Mouse (Mus musculus): ENCODE measurements around the gene Thrap3. TPM values are rescaled to one million over a fixed set of nuclear protein-coding genes. Genes with fewer than 3 reads are reported as not detected.

Gene Thrap3
- polyA plus RNA-seq, 1 experiment from 2014 or later: 185 TPM

- Histone ChIP-seq H3K36me3 (ENCODE audit: control insufficient read depth, insufficient read depth, low read length) (peaks cover 61% of the 10 kb centered on the region), H3K4me1 (ENCODE audit: control insufficient read depth, insufficient read depth, low read length) (peaks cover 5% of the 10 kb centered on the region; the same call in 1 of the 2 replicates), H3K27me3 (replicated peaks; ENCODE audit: control insufficient read depth, insufficient read depth, low read length) (no peaks in the 10 kb centered on the region), H3K9me3 (ENCODE audit: control insufficient read depth, low read length) (no peaks in the 10 kb centered on the region), H3K9ac (ENCODE audit: low read depth, low read length) (no peak overlapping the region), H3K4me2 (ENCODE audit: low read depth, low read length) (no peak overlapping the region), H3K4me3 (ENCODE audit: low read depth, low read length) (no peak overlapping the region), H3K27ac (replicated peaks; ENCODE audit: low read depth, low read length) (no peak overlapping the region)
- WGBS: 78% methylated on average over 4 of the region's 4 CpGs
- no peak for ATAC-seq (ENCODE audit: low read depth)
- DNase-seq (ENCODE audit: low spot score): no peak
Measured at GRCm38 (mm10) chr4:126137773-126138172, 64.8 kb downstream of the Thrap3 start.

DNA sequence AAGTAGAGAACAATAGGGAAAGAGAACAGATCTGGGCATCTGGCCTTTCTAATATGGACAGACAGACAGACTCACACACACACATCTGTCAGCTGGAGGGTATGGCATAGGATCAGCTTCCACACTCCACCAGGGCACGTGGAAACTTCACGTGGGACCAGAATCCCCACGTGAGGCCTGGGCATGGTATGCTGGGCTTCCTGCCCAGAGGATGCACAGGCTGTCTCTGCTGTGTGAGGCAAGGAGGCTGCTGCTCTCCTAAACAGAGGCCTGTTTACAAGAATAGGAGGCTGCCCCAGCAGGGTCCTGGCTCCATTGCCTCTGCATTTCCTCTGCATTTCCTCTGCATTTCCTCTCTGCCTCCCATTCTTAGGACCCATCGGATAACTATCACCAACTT lies 67.9 kb downstream of the Thrap3 start:
- ATAC-seq (ENCODE audit: low read depth): no peak
- peaks cover 67% of the 10 kb centered on the region for H3K36me3 ChIP-seq (ENCODE audit: control insufficient read depth, insufficient read depth, low read length)
- no peak overlapping the region for H3K4me2 ChIP-seq (ENCODE audit: low read depth, low read length)
- H3K9ac ChIP-seq (ENCODE audit: low read depth, low read length): no peak overlapping the region
- no peak overlapping the region for H3K4me3 ChIP-seq (ENCODE audit: low read depth, low read length)
- WGBS: 90% methylated on average over 4 of the region's 4 CpGs
- no peaks in the 10 kb centered on the region for H3K27me3 ChIP-seq (replicated peaks; ENCODE audit: control insufficient read depth, insufficient read depth, low read length)
- no peak overlapping the region for H3K27ac ChIP-seq (replicated peaks; ENCODE audit: low read depth, low read length)
- no peak for DNase-seq (ENCODE audit: low spot score)
- no peaks in the 10 kb centered on the region for H3K9me3 ChIP-seq (ENCODE audit: control insufficient read depth, low read length)
- H3K4me1 ChIP-seq (ENCODE audit: control insufficient read depth, insufficient read depth, low read length): peaks cover 35% of the 10 kb centered on the region

DNA sequence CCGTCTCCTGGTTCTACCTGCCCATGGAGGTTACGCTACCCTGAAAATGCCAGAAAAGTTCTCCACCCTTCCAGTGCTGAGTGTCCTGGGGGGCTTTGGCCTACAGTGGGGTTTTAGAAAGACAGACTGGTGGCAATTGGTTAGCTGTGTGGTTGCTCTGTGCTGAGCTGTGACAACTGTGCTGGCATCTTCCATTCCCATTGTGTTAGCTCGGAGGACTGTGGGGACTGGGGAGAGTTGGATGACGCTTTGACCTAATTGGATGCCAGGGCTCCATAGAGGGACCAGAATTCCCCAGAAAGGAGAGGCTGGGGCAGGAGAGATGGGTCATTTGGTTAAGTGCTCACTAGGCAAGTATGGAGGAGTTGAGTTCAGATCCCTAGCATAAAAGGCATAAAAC lies 68.3 kb downstream of the Thrap3 start:
- no peak overlapping the region for H3K27ac ChIP-seq (replicated peaks; ENCODE audit: low read depth, low read length)
- no peak for DNase-seq (ENCODE audit: low spot score)
- no peak overlapping the region for H3K9ac ChIP-seq (ENCODE audit: low read depth, low read length)
- no peak overlapping the region for H3K4me3 ChIP-seq (ENCODE audit: low read depth, low read length)
- no peaks in the 10 kb centered on the region for H3K27me3 ChIP-seq (replicated peaks; ENCODE audit: control insufficient read depth, insufficient read depth, low read length)
- no peak for ATAC-seq (ENCODE audit: low read depth)
- WGBS: 87% methylated on average over 4 of the region's 4 CpGs
- peaks cover 67% of the 10 kb centered on the region for H3K36me3 ChIP-seq (ENCODE audit: control insufficient read depth, insufficient read depth, low read length)
- peaks cover 35% of the 10 kb centered on the region for H3K4me1 ChIP-seq (ENCODE audit: control insufficient read depth, insufficient read depth, low read length)
- no peaks in the 10 kb centered on the region for H3K9me3 ChIP-seq (ENCODE audit: control insufficient read depth, low read length)
- no peak overlapping the region for H3K4me2 ChIP-seq (ENCODE audit: low read depth, low read length)

DNA sequence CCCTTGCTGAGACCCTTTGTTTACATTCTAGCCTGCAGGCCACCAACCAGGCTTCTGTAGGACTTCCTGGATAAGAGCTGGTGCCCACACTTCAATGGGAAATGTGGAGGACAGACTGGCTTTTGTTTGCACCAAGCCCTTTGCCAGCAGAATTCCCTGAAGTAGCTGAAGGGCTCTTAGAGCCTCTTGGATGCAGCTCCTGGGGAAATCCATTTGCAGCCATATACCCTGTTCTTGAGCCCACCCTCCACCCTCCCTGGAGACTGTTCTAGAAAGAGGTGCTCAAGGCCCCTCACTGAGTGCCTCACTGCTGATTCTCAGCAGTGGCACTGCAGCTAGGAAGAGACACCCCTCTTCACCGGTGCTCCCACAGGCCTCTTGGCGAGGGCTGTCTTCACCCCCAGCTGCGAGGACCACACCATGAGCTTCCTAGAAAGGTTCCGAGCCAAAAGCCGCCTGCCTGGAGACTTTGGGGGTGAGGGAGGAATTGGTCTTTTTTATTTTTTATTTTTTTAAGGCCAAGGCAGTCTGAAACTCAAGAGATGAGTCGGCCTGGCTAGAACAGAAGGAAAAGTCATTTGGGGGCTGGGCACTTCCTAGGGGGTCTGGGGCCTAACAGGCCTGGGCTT lies 69.8 kb downstream of the Thrap3 start:
- H3K36me3 ChIP-seq (ENCODE audit: control insufficient read depth, insufficient read depth, low read length): peaks cover 67% of the 10 kb centered on the region

DNA sequence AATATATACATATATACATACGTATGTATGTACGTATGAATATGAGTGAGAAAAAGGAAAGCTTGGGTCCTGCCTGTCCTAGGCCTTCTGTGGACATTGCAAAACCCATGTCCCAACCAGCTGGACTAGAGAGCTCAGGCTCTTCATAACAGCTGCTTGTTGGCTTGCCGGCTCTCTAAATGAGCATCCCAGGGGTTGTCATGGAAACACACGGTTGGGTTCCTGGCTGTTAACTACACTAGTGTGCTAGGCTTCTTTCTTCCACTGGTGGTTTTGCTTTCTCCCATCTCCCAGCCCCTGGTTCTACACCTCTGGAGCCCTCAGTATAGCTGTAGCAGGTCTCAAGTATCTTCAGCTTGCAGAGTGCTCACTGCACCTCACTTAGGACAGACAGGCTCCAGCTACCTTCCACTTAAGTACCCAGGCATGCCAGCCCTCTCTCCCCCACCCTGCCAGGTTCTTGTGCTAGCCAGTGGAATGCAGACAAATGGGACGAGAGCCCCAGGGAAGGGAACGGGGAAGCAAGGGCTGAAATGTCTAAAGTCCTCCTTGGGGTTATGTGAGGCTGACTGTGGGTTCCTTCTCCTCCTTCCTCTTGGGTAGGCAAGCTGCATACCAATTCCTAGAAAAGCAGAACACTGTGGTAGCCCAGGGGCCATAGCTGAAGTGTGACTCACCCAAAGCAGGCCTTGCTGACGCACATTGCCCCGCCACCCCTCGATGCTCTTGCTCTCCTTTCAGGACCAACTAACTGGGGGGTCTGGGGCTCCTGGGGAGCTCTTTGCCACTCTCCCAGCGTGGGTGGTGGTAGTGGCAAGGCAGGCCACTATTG lies 71.1 kb downstream of the Thrap3 start:
- no peaks in the 10 kb centered on the region for H3K27me3 ChIP-seq (replicated peaks; ENCODE audit: control insufficient read depth, insufficient read depth, low read length)
- 40% methylated on average over 10 of the region's 10 CpGs for WGBS
- no peaks in the 10 kb centered on the region for H3K9me3 ChIP-seq (ENCODE audit: control insufficient read depth, low read length)
- H3K9ac ChIP-seq (ENCODE audit: low read depth, low read length): no peak overlapping the region
- DNase-seq (ENCODE audit: low spot score) (peak; percentile 61), ATAC-seq (ENCODE audit: low read depth) (peak; percentile 47; the same call in 1 of the 2 replicates)
- H3K4me1 ChIP-seq (ENCODE audit: control insufficient read depth, insufficient read depth, low read length): peaks cover 35% of the 10 kb centered on the region
- no peak overlapping the region for H3K4me2 ChIP-seq (ENCODE audit: low read depth, low read length)
- H3K27ac ChIP-seq (replicated peaks; ENCODE audit: low read depth, low read length): peak overlapping the region; percentile 90
- no peak overlapping the region for H3K4me3 ChIP-seq (ENCODE audit: low read depth, low read length)
- peaks cover 64% of the 10 kb centered on the region for H3K36me3 ChIP-seq (ENCODE audit: control insufficient read depth, insufficient read depth, low read length)

More for the DNA sequence above, 69.8 kb downstream of the Thrap3 start:
- peaks cover 35% of the 10 kb centered on the region for H3K4me1 ChIP-seq (ENCODE audit: control insufficient read depth, insufficient read depth, low read length)
- peak overlapping the region; percentile 90 for H3K27ac ChIP-seq (replicated peaks; ENCODE audit: low read depth, low read length)
- H3K4me2 ChIP-seq (ENCODE audit: low read depth, low read length): no peak overlapping the region
- H3K4me3 ChIP-seq (ENCODE audit: low read depth, low read length): no peak overlapping the region
- H3K9ac ChIP-seq (ENCODE audit: low read depth, low read length): peak overlapping the region; percentile 3; the same call in 1 of the 2 replicates
- H3K27me3 ChIP-seq (replicated peaks; ENCODE audit: control insufficient read depth, insufficient read depth, low read length): no peaks in the 10 kb centered on the region
- DNase-seq (ENCODE audit: low spot score) (no peak), ATAC-seq (ENCODE audit: low read depth) (no peak)
- no peaks in the 10 kb centered on the region for H3K9me3 ChIP-seq (ENCODE audit: control insufficient read depth, low read length)
- WGBS: 57% methylated on average over 6 of the region's 6 CpGs

- H3K27me3 ChIP-seq (replicated peaks; ENCODE audit: control insufficient read depth, insufficient read depth, low read length): no peaks in the 10 kb centered on the region
- H3K36me3 ChIP-seq (ENCODE audit: control insufficient read depth, insufficient read depth, low read length): peaks cover 65% of the 10 kb centered on the region
- no peak overlapping the region for H3K4me2 ChIP-seq (ENCODE audit: low read depth, low read length)
- no peaks in the 10 kb centered on the region for H3K9me3 ChIP-seq (ENCODE audit: control insufficient read depth, low read length)
- no peak overlapping the region for H3K9ac ChIP-seq (ENCODE audit: low read depth, low read length)
- no peak overlapping the region for H3K4me3 ChIP-seq (ENCODE audit: low read depth, low read length)
- peak; percentile 78 for DNase-seq (ENCODE audit: low spot score)
- peak; percentile 20; the same call in 1 of the 2 replicates for ATAC-seq (ENCODE audit: low read depth)
- H3K27ac ChIP-seq (replicated peaks; ENCODE audit: low read depth, low read length): peak overlapping the region; percentile 90
- 31% methylated on average over 11 of the region's 11 CpGs for WGBS
- peaks cover 35% of the 10 kb centered on the region for H3K4me1 ChIP-seq (ENCODE audit: control insufficient read depth, insufficient read depth, low read length)
Measured at GRCm38 (mm10) chr4:126130502-126130901, 72.1 kb downstream of the Thrap3 start.

- H3K4me1 ChIP-seq (ENCODE audit: control insufficient read depth, insufficient read depth, low read length): no peaks in the 10 kb centered on the region
- peaks cover 37% of the 10 kb centered on the region for H3K36me3 ChIP-seq (ENCODE audit: control insufficient read depth, insufficient read depth, low read length)
- H3K4me3 ChIP-seq (ENCODE audit: low read depth, low read length): no peak overlapping the region
- H3K9me3 ChIP-seq (ENCODE audit: control insufficient read depth, low read length): peaks cover 10% of the 10 kb centered on the region; the same call in 1 of the 2 replicates
- ATAC-seq (ENCODE audit: low read depth): no peak
- H3K4me2 ChIP-seq (ENCODE audit: low read depth, low read length): no peak overlapping the region
- WGBS: 92% methylated on average over 10 of the region's 10 CpGs
- H3K27ac ChIP-seq (replicated peaks; ENCODE audit: low read depth, low read length): no peak overlapping the region
- DNase-seq (ENCODE audit: low spot score): no peak
- H3K27me3 ChIP-seq (replicated peaks; ENCODE audit: control insufficient read depth, insufficient read depth, low read length): no peaks in the 10 kb centered on the region
- no peak overlapping the region for H3K9ac ChIP-seq (ENCODE audit: low read depth, low read length)
Measured at GRCm38 (mm10) chr4:126123309-126124040, 79.1 kb downstream of the Thrap3 start.

DNA sequence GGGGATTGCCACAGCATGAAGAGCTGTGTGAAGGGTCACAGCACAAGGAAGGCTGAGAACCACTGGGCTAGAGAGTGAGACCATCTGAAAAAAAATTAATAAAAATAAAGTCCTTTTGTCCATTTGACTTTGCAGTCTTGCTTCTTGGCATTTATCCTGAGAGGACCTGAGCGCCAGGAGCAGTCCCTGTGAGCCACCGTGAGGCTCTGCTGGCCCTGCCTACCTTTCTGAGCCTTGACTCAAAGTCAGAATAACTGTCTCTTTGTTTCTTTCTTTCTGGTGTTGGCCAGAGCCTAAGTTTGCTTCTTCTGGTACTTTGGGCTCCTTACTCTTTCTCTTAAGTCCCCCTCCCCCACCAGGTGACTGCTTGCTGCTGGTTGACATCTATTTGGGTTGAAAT lies 82.1 kb downstream of the Thrap3 start:
- no peak overlapping the region for H3K4me2 ChIP-seq (ENCODE audit: low read depth, low read length)
- no peaks in the 10 kb centered on the region for H3K27me3 ChIP-seq (replicated peaks; ENCODE audit: control insufficient read depth, insufficient read depth, low read length)
- H3K4me3 ChIP-seq (ENCODE audit: low read depth, low read length): no peak overlapping the region
- DNase-seq (ENCODE audit: low spot score): no peak
- WGBS: 84% methylated on average over 2 of the region's 2 CpGs
- H3K9me3 ChIP-seq (ENCODE audit: control insufficient read depth, low read length): peaks cover 10% of the 10 kb centered on the region; the same call in 1 of the 2 replicates
- ATAC-seq (ENCODE audit: low read depth): no peak
- no peak overlapping the region for H3K27ac ChIP-seq (replicated peaks; ENCODE audit: low read depth, low read length)
- H3K9ac ChIP-seq (ENCODE audit: low read depth, low read length): no peak overlapping the region
- H3K4me1 ChIP-seq (ENCODE audit: control insufficient read depth, insufficient read depth, low read length): no peaks in the 10 kb centered on the region
- peaks cover 15% of the 10 kb centered on the region for H3K36me3 ChIP-seq (ENCODE audit: control insufficient read depth, insufficient read depth, low read length)

All from embryonic facial prominence, embryonic 14.5 days (tissue).